Mouse (Mus musculus) adrenal gland, postnatal 4 days (tissue): ENCODE measurements around the gene Znfx1. TPM values are rescaled to one million over a fixed set of nuclear protein-coding genes. Genes with fewer than 3 reads are reported as not detected.

Experiments
- DNase-seq, 2 experiments: peaks; one replicate each; pipeline ENCODE4 v3.0.0; 2021 to 2022; ENCODE audit warnings: low spot score in 2 of 2, mixed read lengths in 2 of 2
- total RNA-seq, 2 experiments: library from RNA; stranded (reverse); gene quantifications; 2 replicates each; pipeline ENCODE4 v1.2.3; 2021

The Znfx1 gene
- total RNA-seq, 2 experiments from 2014 or later, result 34.1 to 38.3 TPM

DNA sequence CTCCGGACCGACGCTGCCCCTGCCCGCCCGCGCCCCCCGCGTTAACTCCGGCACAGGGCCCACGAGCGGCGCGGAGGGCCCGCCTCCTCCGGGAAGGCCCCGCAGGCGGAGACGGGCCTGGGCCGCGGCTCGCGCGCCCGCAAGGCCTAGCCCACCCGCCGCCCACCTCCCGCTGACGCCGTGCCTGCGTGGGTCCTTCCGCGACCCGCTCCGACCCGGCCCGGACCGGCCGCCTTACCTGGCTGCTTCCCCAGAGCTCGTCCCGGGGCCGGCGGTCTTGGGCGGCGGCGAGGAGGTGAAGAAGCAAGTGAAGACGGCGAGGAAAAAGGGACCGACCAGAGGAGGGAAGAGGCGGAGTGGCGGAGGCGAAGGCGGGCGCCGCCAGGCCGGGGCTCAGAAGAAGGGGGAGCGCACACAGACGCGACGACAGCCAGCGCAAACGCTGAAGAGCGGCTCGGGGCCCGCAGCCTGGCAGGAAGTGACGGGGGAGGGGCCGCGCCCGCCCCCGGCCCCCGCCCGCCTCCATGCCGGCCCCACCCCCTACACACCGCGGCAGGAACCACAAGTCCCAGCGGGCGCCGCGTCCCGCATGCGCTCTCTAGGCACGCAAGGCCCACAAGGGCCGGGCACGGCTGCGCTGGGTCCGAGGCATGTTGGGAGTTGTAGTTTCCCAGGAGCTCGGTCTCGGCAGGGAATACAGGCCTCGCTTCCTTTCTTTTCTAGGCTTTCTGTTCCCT lies 66.9 kb downstream of the Znfx1 start, which contains the start of gene Stau1:
Stau1 (minus strand) TSS at position 504 of the 737 bp plus-strand sequence.
- DNase-seq, result peak; percentile 74 to 89

GRCm38 (mm10) chr2:166995021-166995795 lies 67.6 kb downstream of the Znfx1 start:
- no peak for DNase-seq

DNA sequence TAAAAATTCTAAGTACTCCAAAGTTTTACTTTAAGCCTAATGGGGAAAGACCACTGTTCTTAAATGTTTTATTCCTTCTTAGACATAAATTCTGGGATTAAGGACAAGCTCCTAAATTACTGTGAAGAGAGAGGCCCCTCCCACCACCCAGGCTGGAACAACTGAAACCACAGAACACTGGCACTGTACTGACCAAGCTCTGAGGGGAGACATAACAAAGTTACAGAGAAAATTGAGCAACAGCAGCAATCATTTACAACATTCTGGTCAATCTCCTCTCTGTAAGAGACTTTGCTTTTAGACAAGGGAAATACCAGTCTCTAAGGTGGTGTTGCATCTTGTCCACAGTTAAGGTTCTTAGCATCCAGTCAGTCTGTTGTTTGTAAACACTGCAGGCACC lies 70.9 kb downstream of the Znfx1 start:
- DNase-seq, result no peak

- no peak for DNase-seq
Measured at GRCm38 (mm10) chr2:166990861-166991260, 72.0 kb downstream of the Znfx1 start.

Other genes starting within 250 kb of the Znfx1 start
- 10 to 100 TPM; 65.3 to 74.1 TPM for gene Cse1l, start 157.0 kb downstream of the Znfx1 start, total RNA-seq
- gene Stau1, start 66.7 kb downstream of the Znfx1 start, total RNA-seq, result 10 to 100 TPM; 76.9 to 79.0 TPM
- gene Ddx27, start 47.8 kb downstream of the Znfx1 start, total RNA-seq, result 10 to 100 TPM; 44.3 to 50.5 TPM
- 10 to 100 TPM; 15.8 to 17.0 TPM for gene Kcnb1, start 127.1 kb upstream of the Znfx1 start, total RNA-seq
- 10 to 100 TPM; 21.5 to 22.3 TPM for gene Ptgis, start 177.6 kb upstream of the Znfx1 start, total RNA-seq